Mouse (Mus musculus) megakaryocyte, embryonic 14.5 days (primary cell): ENCODE measurements around the gene Deaf1.

Source experiments
- FLI1 ChIP-seq: IDR thresholded peaks from 2 replicates; pipeline ENCODE4 v1.6.1; 2012; ENCODE audit warnings: low read length, inconsistent platforms, mixed read lengths
- GATA1 ChIP-seq: IDR thresholded peaks from 3 replicates; pipeline ENCODE4 v1.6.1; 2012; ENCODE audit warnings: mixed read lengths, low read length, inconsistent platforms, borderline replicate concordance

DNA sequence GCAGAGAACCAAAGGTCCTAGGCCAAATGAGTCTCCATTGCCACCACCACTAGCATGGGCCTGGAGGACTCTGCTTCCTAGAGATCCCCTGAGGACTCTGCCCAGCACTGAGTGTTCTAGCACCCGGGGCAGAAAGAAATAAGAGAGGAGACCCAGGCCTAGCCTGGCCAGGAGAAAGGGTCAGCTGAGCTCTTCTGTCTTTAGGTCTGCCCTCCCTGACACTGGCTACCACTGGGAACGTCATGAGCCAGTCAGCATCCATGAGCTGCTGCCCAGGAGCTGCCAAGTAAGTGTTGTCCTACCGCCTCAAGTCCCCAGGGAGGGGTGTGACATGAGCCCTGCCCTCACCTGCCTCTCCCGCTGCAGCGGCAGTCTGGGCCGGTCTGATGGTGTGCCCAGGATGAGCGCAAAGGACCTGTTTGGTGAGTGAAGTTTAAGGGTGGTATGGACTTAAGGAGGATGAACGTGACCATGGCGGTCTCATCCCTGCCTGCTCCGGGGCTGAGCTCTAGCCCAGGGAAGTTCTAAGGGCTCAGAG, 14.3 kb upstream of the Deaf1 start:
- TF ChIP-seq GATA1 = no peak
- no peak for TF ChIP-seq FLI1
